Mouse (Mus musculus) layer of hippocampus, adult 9-10 months (tissue): ENCODE measurements around the gene Vps53.
"Not testable (repeated sequence)": the region's sequence is repeated elsewhere in the genome, so short reads cannot be mapped to it uniquely, and the experiment has no call there.

Experiments
- DNase-seq: peaks from one replicate; pipeline ENCODE4 v3.0.0; 2022; ENCODE audit warnings: low spot score

The Vps53 gene

DNA sequence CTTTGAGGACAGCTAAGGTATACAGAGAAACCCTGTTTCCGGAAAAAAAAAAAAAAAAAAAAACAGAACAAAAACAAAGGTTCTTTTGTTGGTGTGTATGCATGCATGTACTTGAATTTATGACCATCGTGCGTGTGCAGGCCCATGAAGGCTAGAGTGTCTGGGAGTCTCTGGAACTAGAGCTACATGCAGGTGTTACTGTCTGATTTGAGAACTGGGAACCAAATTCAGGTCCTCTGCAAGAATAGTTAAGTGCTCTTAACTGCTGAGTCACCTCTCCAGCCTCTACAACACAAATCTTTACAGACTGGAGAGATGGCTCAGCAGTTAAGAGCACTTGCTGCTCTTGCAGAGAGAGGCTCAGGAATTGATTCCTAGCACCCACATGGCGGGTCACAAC is 163.6 kb downstream of the Vps53 start:
- DNase-seq, result no peak

DNA sequence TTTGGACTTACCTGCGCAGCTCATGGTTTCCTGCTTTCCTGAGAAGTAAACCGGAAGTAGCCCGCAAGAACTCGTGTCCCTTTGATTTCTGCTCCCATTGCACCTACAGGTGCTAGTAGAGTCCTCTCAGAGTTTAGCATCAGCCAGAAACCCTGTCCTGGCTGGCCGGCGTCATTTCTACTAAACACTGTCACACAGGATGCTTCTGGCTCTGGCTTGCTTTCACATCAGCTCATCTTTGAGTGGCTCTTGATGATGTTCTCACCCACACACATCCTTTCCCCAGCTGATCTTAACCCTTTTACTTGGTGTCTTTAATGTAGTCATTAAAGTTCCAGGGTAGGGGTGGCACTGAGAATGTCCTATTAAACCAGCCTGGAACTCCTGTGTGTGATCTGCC is 164.2 kb downstream of the Vps53 start:
- DNase-seq, result no peak

DNA sequence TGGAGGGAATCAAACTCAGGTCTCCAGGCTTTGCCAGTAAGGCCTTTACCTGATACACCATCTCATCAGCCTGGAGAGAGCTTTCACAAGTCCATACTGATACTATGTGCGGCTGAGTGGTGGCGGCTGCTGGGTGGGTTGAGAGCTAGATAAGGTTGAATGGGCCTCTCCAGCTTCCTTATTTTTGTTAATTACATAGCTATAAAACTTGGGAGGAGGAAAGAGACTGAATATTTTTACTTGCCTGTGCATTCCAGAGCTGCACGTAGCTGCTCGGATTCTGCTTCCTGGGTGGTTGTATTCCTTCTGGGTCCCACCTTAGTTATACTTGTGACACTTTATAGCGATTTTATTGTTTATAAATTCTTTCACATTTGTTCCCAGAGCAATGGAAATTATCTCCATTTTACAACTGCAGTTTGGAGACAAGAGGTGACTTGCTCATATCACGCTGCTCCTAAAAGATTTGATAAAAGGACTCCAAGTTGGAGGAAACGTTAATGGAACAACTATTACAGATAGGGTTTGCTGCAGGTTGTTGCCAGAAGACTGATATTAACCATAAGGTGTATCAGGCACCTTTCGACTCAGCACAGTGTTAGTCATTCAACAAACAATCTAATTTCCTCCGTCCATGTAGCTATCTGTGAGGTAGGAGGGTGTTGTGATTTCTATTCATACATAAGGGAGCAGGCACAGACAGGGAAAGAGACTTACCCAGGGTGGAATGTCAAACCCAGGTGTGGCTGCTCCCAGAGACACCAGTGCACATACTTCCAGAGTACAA is 168.4 kb downstream of the Vps53 start:
- no peak for DNase-seq

DNA sequence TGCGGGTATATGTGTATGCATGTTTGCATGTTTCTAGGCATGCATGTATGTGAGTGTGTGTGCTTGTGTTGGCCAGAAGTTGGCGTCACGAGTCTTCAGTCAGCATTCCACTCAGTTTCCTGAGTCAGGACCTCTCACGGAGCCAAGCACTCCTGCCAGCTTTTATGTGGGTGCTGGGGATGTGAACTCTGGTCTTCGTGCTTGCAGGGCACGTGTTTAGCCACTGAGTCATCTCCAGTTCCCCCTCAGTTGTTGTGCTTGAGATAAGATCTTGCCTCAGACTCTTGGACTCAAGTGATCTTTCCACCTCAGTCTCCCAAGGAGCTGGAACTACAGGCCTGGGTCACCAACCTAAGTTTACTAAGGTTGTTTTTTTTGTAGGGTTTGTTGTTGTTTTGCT is 170.3 kb downstream of the Vps53 start:
- DNase-seq, result no peak

DNA sequence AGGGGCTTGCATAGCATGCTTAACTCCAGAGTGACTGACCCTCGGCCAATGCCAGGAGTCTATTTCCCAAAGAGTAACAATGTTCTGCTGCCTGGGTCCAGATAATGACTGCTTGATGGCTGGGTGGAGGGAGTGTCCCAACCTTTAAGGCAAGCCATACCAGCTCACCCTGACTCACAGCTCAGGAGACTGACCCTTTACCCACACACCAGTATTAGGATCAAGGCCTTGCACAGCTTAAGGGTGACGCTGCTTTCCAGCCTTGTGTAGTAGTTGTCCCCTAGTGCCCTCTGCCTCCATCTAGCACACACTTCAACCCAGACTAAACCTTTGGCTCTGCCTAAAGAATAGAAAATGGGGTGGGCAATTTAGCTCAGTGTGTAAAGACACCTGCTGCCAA is 171.3 kb downstream of the Vps53 start:
- DNase-seq, result no peak

DNA sequence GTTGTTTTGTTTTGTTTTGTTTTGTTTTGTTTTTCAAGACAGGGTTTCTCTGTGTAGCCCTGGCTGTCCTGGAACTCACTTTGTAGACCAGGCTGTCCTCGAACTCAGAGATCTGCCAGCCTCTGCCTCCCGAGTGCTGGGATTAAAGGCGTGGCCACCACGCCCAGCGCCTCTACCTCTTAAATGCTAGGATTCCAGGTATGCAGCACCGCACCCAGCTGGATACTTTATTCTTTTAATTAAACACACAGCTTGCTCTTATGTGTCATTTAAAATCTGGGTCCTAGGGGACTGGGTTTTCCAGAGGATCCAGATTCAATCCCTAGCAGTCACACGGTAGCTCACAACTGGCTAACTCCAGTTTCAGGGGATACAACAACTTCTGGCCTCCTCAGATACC is 175.2 kb downstream of the Vps53 start:
- not testable (repeated sequence) for DNase-seq

DNA sequence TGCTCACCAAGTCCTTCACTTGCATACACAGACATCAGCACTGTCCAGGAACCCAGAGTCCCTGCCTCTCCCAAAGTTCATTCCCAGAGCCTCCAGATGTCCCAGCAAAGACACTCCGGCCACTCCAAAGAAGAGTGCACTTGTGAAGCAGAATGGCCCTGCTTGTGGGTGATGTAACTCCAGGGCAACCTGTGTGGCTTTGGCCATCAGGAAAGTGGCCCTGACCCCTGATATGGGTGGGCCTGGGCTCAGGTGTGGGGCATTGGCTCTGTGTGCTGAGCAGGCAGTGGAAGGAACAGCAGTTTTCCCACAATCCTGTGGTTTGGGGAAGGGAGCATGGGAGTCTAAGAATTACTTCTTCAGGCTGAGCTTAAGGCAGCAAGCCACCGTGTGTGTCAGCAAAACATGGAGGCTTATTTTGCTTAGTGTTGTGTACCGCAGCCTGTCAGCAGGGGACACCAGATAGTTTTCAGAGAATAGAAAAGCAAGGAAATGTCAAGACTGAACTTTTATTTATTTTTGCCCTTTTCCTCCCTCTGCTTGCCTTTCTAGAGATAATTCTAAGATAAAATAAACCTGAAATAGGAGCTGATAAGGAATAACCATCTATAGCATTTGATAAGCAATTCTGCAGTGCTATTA is 178.1 kb downstream of the Vps53 start:
- no peak for DNase-seq

DNA sequence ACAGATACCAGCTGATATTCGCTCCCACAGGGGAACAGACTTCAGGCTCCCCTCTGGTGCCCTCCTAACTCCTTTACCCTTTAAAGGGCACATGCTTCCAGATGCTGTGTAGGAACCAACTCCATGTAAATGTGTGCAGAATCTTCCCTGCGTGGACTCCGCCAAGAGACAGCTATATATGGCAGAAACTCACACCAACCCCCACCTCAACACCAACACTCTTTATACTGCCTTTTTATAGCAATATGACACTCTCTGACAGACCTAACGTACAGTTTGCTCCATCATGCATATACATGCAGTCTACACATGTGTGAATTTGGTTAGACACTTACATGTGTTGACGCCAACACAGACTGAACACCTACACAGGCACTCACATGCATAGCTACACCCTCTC is 178.7 kb downstream of the Vps53 start:
- DNase-seq, result no peak

DNA sequence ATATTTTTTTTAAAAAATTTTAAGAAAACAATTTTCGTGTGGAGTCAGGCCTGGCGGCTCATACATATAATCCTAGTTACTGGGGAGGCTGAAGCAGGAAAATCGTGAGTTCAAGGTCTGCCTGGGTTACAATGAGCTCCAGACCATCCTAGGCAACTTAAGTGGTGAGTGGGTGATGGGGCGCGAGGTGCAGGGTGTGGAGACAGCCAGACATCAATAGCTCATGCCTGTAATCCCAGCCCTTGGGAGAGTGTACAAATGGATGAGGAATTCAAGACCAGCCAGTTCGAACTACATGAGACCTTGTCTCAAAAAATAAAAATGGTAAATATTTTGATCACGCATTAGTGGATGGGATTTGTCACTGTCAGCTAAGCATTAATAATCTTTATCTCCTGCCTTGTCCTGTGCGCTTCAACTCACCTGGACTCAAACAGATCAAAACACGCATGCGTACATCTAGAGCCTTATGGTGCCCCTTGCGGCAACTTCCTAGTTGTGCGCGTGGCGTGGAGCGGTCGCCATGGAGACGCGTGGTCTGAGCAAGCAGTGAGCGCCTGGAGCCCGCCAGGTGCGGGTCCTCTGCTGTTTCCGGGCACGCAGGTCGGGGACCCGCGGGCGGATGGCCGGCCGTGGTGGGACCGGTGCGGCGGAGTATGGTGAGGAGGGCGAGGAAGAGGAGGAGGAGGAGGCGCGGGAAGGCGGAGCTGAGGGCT is 179.8 kb downstream of the Vps53 start, which contains the start of gene 1700016K19Rik:
Gene 1700016K19Rik (plus strand): TSS at position 473 of the 716 bp plus-strand sequence.
- peak; percentile 49 for DNase-seq
